Mouse (Mus musculus): ENCODE measurements around the gene Rela.

- TF ChIP-seq CTCF (conservative IDR thresholded peaks at IDR 0.05; ENCODE audit: low read length) = no peak
- no peak for TF ChIP-seq NANOG (IDR thresholded peaks at IDR 0.05; ENCODE audit: borderline replicate concordance, low read length)
- no peak for TF ChIP-seq POU5F1 (IDR thresholded peaks at IDR 0.05; ENCODE audit: borderline replicate concordance, low read length)
Observed at GRCm38 (mm10) chr19:5647791-5648190, 10.5 kb downstream of the Rela start.

Measured in E14TG2a.4 (cell line).